ENCODE assay signal across 21 mouse cellular contexts in genomic region chr5:122452194-122452593, GRCm38 (mm10). TPM values are rescaled to one million over a fixed set of nuclear protein-coding genes. Genes with fewer than 3 reads are reported as not detected.
A peak's percentile ranks its signal among the peaks of the same experiment; 100 is the strongest.
DNase-seq lines count a peak whose midpoint lies in the region; ATAC-seq and TF ChIP-seq lines count a peak whose summit lies in the region.
"Had no signal": no experiment of that assay in that cellular context is flagged by ENCODE, and none has a peak within 500 bp of the region (broad histone marks: within the 10 kb centered on the region; RNA-seq: fewer than 3 reads in every experiment).

No protein-coding gene starts in this region.

- H3K9ac ChIP-seq in heart, embryonic 13.5 days: peak overlapping the region; percentile 52
- no peak overlapping the region for H3K9ac ChIP-seq in kidney, postnatal 0 days (ENCODE audit: low read depth, low read length)
- no peak overlapping the region for H3K9ac ChIP-seq in ES-E14 (ENCODE audit: insufficient read depth, low read depth, low read length, poor library complexity, severe bottlenecking)
- no peak overlapping the region for H3K9ac ChIP-seq in heart, postnatal 0 days (replicated peaks; ENCODE audit: low read depth, low read length)
- H3K9ac ChIP-seq: embryonic facial prominence, embryonic 13.5 days; midbrain, embryonic 12.5 days; neural tube, embryonic 13.5 days had no signal

- in situ Hi-C loops in ES-E14 (cut with MboI; ENCODE audit: low sequenced_read_pairs in 2 of 2, unreplicated experiment in 2 of 2): loop anchor here in 1 of 2 experiments (25.0 kb wide), 1 partner anchor 1960 kb away; no protein-coding TSS in a partner anchor

- no peak overlapping the region for H3K4me2 ChIP-seq in heart, embryonic 13.5 days
- H3K4me2 ChIP-seq in kidney, postnatal 0 days (ENCODE audit: low read length): no peak overlapping the region
- H3K4me2 ChIP-seq in heart, postnatal 0 days (ENCODE audit: low read depth, low read length): no peak overlapping the region
- H3K4me2 ChIP-seq: embryonic facial prominence, embryonic 13.5 days; liver, embryonic 11.5 days; midbrain, embryonic 12.5 days; neural tube, embryonic 13.5 days had no signal

- DNase-seq in heart, adult 18-20 months: no peak
- DNase-seq in kidney, postnatal 0 days (ENCODE audit: low spot score): no peak
- DNase-seq in kidney, adult 11 months: no peak
- no peak for DNase-seq in ES-E14 (ENCODE audit: low read depth, low spot score)
- DNase-seq in heart, postnatal 0 days (ENCODE audit: low spot score): no peak
- DNase-seq in adrenal gland, postnatal 10 days: no peak
- DNase-seq: adrenal gland, postnatal 25 days; cerebellum, adult 11 months; cerebellum, postnatal 10 days; gastrocnemius, postnatal 25 days; kidney, adult 8-10 months; left cerebral cortex, postnatal 4 days; right cerebral cortex, adult 18-20 months; thymus, postnatal 14 days had no signal

- TF ChIP-seq EP300 in heart, postnatal 0 days (IDR thresholded peaks at IDR 0.05; ENCODE audit: low read depth): no peak

- ATAC-seq in heart, embryonic 13.5 days (ENCODE audit: extremely low read depth, insufficient number of reproducible peaks, low FRiP score, low TSS enrichment): no peak
- ATAC-seq in kidney, postnatal 0 days (replicated peaks; ENCODE audit: low FRiP score, low read depth): no peak; the same call in 1 of the 2 replicates
- peak; percentile 15; the same call in 1 of the 2 replicates for ATAC-seq in heart, postnatal 0 days (ENCODE audit: insufficient read depth, low read depth)
- ATAC-seq: forebrain, embryonic 14.5 days had no signal

- H3K36me3 ChIP-seq in heart, embryonic 13.5 days: peaks cover 61% of the 10 kb centered on the region
- H3K36me3 ChIP-seq in kidney, postnatal 0 days (ENCODE audit: insufficient read depth, low read length): peaks cover 35% of the 10 kb centered on the region
- peaks cover 37% of the 10 kb centered on the region for H3K36me3 ChIP-seq in ES-E14 (ENCODE audit: control insufficient read depth, insufficient read depth, low read length, poor library complexity, severe bottlenecking)
- H3K36me3 ChIP-seq in heart, postnatal 0 days (replicated peaks; ENCODE audit: control insufficient read depth, insufficient read depth, low read length): peaks cover 54% of the 10 kb centered on the region

- H3K27me3 ChIP-seq in heart, embryonic 13.5 days (replicated peaks): no peaks in the 10 kb centered on the region
- no peaks in the 10 kb centered on the region for H3K27me3 ChIP-seq in kidney, postnatal 0 days (ENCODE audit: insufficient read depth, low read length)
- H3K27me3 ChIP-seq in heart, postnatal 0 days (ENCODE audit: control insufficient read depth, insufficient read depth, low read length): no peaks in the 10 kb centered on the region
- H3K27me3 ChIP-seq: embryonic facial prominence, embryonic 13.5 days; midbrain, embryonic 12.5 days; neural tube, embryonic 13.5 days had no signal

- H3K4me1 ChIP-seq in heart, embryonic 13.5 days: peaks cover 43% of the 10 kb centered on the region
- H3K4me1 ChIP-seq in kidney, postnatal 0 days (replicated peaks; ENCODE audit: insufficient read depth, low read length): no peaks in the 10 kb centered on the region
- peaks cover 17 to 30% of the 10 kb centered on the region in 2 experiments for H3K4me1 ChIP-seq in ES-E14 (ENCODE audit: control insufficient read depth in 2 of 2, insufficient read depth in 2 of 2, low read length in 2 of 2, poor library complexity in 1 of 2)
- H3K4me1 ChIP-seq in heart, postnatal 0 days (ENCODE audit: control insufficient read depth, insufficient read depth): no peaks in the 10 kb centered on the region
- H3K4me1 ChIP-seq: embryonic facial prominence, embryonic 13.5 days had no signal

- H3K27ac ChIP-seq in heart, embryonic 13.5 days (replicated peaks): peak overlapping the region; percentile 63
- H3K27ac ChIP-seq in kidney, postnatal 0 days: peak overlapping the region; percentile 54
- peak overlapping the region; percentile 88 for H3K27ac ChIP-seq in ES-E14 (ENCODE audit: insufficient read depth, low read depth, low read length, poor library complexity, severe bottlenecking)
- peak overlapping the region; percentile 77 for H3K27ac ChIP-seq in heart, postnatal 0 days (ENCODE audit: low read depth)
- H3K27ac ChIP-seq: embryonic facial prominence, embryonic 13.5 days; midbrain, embryonic 12.5 days; neural tube, embryonic 13.5 days had no signal

- H3K4me3 ChIP-seq in heart, embryonic 13.5 days: no peak overlapping the region
- no peak overlapping the region for H3K4me3 ChIP-seq in kidney, postnatal 0 days (replicated peaks; ENCODE audit: low read depth, low read length)
- no peak overlapping the region for H3K4me3 ChIP-seq in ES-E14 (ENCODE audit: insufficient read depth in 1 of 2, low read depth in 1 of 2, low read length in 2 of 2, poor library complexity in 1 of 2, severe bottlenecking in 1 of 2)
- H3K4me3 ChIP-seq in heart, postnatal 0 days (ENCODE audit: low read depth, low read length): no peak overlapping the region
- H3K4me3 ChIP-seq: embryonic facial prominence, embryonic 13.5 days; midbrain, embryonic 12.5 days; neural tube, embryonic 13.5 days had no signal

- TF ChIP-seq CTCF in kidney, postnatal 0 days (IDR thresholded peaks at IDR 0.05; ENCODE audit: low read depth): no peak
- TF ChIP-seq CTCF in heart, postnatal 0 days (IDR thresholded peaks at IDR 0.05; ENCODE audit: low read depth): no peak

- 72% methylated on average over 7 of the region's 7 CpGs for WGBS in heart, embryonic 13.5 days
- 67% methylated on average over 7 of the region's 7 CpGs for WGBS in kidney, postnatal 0 days
- WGBS in heart, postnatal 0 days: 65% methylated on average over 7 of the region's 7 CpGs

- no peaks in the 10 kb centered on the region for H3K9me3 ChIP-seq in heart, embryonic 13.5 days
- H3K9me3 ChIP-seq in kidney, postnatal 0 days (replicated peaks; ENCODE audit: low read length): no peaks in the 10 kb centered on the region
- H3K9me3 ChIP-seq in ES-E14 (ENCODE audit: control insufficient read depth, insufficient read depth, low read depth, low read length): no peaks in the 10 kb centered on the region
- no peaks in the 10 kb centered on the region for H3K9me3 ChIP-seq in heart, postnatal 0 days (replicated peaks; ENCODE audit: control insufficient read depth, low read length)
- H3K9me3 ChIP-seq: embryonic facial prominence, embryonic 13.5 days; G1E; midbrain, embryonic 12.5 days; neural tube, embryonic 13.5 days had no signal

TF ChIP-seq in ES-E14, 5 proteins besides CTCF, POLR2A, EP300 and RAD21:
- TF ChIP-seq CHD2 (IDR thresholded peaks at IDR 0.05; ENCODE audit: low read depth, low read length): no peak
- TF ChIP-seq ZNF384 (IDR thresholded peaks at IDR 0.05; ENCODE audit: low read depth, low read length): no peak
- no peak for TF ChIP-seq ZC3H11A (IDR thresholded peaks at IDR 0.05; ENCODE audit: borderline replicate concordance, low read depth, low read length)
- no peak for TF ChIP-seq MAFK (IDR thresholded peaks at IDR 0.05; ENCODE audit: insufficient read depth, low read depth, low read length)
- no peak for TF ChIP-seq HCFC1 (IDR thresholded peaks at IDR 0.05; ENCODE audit: borderline replicate concordance, insufficient read depth, low read length)

RNA-seq across cellular contexts. Expression of gene Anapc7, which starts 30.7 kb away (rescaled TPM):
- 35.5 and 36.4 TPM in 2 replicates for polyA plus RNA-seq in heart, embryonic 13.5 days (2015; fragmentation: Nextera tagmentation; extraction: Ambion mirVana)
- 10 to 100 TPM; 31.8 to 32.4 TPM for total RNA-seq in heart, adult 18-20 months (2021)
- 37.5 and 42.0 TPM in 2 replicates for polyA plus RNA-seq in kidney, postnatal 0 days (2015; fragmentation: Nextera tagmentation; extraction: Ambion mirVana)
- 51.8 and 63.2 TPM in 2 replicates for total RNA-seq in ES-E14 (2012; rRNA removed)
- 30.1 and 38.9 TPM in 2 replicates for total RNA-seq in heart, postnatal 0 days (2014; rRNA removed; ENCODE audit: low replicate concordance)
- polyA plus RNA-seq in heart, postnatal 0 days (2015; fragmentation: Nextera tagmentation; extraction: Ambion mirVana): 33.1 and 36.9 TPM in 2 replicates
- 10 to 100 TPM; 46.8 to 50.1 TPM for total RNA-seq in adrenal gland, postnatal 10 days (2021)

RNA-seq across cellular contexts. Expression of gene Atp2a2, which starts 49.8 kb away (rescaled TPM):
- polyA plus RNA-seq in heart, embryonic 13.5 days (2015; fragmentation: Nextera tagmentation; extraction: Ambion mirVana): 221 and 227 TPM in 2 replicates
- over 10,000 TPM; 12,284 to 12,648 TPM for total RNA-seq in heart, adult 18-20 months (2021)
- 37.8 and 38.5 TPM in 2 replicates for polyA plus RNA-seq in kidney, postnatal 0 days (2015; fragmentation: Nextera tagmentation; extraction: Ambion mirVana)
- total RNA-seq in ES-E14 (2012; rRNA removed): 372 and 457 TPM in 2 replicates
- total RNA-seq in heart, postnatal 0 days (2014; rRNA removed; ENCODE audit: low replicate concordance): 2,277 and 2,295 TPM in 2 replicates
- 706 and 785 TPM in 2 replicates for polyA plus RNA-seq in heart, postnatal 0 days (2015; fragmentation: Nextera tagmentation; extraction: Ambion mirVana)
- 100 to 1,000 TPM; 202 to 226 TPM for total RNA-seq in adrenal gland, postnatal 10 days (2021)
